Mouse (Mus musculus): ENCODE results near the gene Olfr1054. TPM values are rescaled to one million over a fixed set of nuclear protein-coding genes. Genes with fewer than 3 reads are reported as not detected.

Gene Olfr1054
- polyA plus RNA-seq (2012): not detected in 2 replicates

- TF ChIP-seq GATA1 (IDR thresholded peaks at IDR 0.05; ENCODE audit: low read length): no peak
Observed at GRCm38 (mm10) chr2:86335333-86335732, at the start of gene Olfr1054. TSS of gene Olfr1054 (minus strand) at chr2:86335433.

DNA sequence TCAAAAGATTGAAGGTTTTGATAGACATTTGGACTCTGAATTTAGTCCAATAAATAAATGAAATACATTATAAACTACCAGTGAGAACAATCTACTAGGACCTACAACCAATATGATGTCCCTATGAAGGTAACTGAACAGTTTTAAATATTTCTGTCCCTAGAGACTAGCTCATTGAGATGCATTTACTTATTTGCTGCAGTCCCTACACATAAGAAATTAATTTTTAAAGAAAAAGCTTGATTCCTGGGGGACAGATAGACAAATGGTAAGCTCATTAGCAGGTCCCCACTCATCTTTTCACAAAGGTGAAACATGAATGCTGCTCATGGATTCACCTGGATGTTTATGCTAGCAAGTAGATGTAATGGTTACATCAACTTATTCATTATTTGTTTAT lies 43.1 kb upstream of the Olfr1054 start, which contains the start of gene Olfr1057:
Olfr1057 (minus strand) TSS at position 101 of the 400 bp plus-strand sequence.
- no peak for TF ChIP-seq GATA1 (IDR thresholded peaks at IDR 0.05; ENCODE audit: low read length)

DNA sequence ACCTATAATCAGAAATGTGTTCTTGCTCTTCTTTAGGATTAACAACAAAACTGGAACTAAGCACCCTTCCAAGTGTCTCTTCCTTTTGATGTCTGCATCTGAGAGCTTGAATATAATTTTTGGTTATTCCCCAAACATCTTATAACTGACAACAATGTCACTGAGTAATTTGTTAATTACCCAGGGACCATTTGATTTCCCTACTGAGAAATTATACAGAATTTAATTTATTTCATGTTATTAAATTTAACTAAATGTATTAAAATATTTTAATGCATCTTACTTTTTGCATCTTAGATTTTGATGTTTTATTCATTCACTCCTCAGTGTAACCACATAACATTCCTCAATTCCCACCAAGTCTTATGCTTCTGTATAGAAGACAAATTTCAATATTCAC lies 27.1 kb upstream of the Olfr1054 start, which contains the start of gene Olfr1056:
Olfr1056 (minus strand) TSS at position 101 of the 400 bp plus-strand sequence.
- no peak for TF ChIP-seq GATA1 (IDR thresholded peaks at IDR 0.05; ENCODE audit: low read length)

DNA sequence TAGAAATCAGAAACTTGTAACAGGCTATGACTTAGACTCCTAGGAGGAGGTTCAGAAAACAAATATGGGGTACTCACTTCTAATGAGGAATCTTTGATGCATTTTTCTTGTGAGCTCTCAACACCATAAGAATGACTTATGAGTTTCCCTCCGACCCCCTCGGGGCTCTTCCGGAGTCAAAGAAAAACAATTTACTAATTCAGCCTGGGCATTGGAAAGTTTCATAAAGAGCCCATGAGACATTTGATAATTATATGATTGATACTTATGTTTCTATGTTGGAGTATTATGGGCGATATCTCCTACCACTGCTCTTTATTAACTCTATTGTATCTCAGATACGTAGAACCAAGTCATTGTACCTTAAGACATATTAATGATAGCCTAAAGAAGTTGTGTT lies 15.0 kb upstream of the Olfr1054 start, which contains the start of gene Olfr1055:
Olfr1055 (minus strand) TSS at position 101 of the 400 bp plus-strand sequence.
- TF ChIP-seq GATA1 (IDR thresholded peaks at IDR 0.05; ENCODE audit: low read length): no peak

DNA sequence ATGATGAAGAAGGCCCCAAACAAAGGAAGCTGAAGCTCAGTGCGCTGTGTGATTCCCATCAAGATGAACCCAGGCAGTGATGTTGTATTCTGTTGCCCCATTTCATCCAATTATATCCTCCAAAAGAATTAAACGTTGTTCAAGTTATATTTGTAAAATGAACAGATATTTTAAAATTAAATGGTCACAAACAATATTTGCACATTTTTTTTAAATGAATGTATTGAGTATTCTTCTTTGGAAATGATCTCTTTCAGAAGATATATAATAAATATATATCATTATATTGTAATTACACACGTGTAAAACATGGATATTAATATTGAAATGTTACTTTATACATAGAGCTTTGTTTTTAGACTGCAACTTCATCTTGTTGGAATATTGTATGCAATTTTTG lies 20.0 kb downstream of the Olfr1054 start, which contains the start of gene Olfr1053:
Olfr1053 (minus strand) TSS at position 101 of the 400 bp plus-strand sequence.
- TF ChIP-seq GATA1 (IDR thresholded peaks at IDR 0.05; ENCODE audit: low read length): no peak

DNA sequence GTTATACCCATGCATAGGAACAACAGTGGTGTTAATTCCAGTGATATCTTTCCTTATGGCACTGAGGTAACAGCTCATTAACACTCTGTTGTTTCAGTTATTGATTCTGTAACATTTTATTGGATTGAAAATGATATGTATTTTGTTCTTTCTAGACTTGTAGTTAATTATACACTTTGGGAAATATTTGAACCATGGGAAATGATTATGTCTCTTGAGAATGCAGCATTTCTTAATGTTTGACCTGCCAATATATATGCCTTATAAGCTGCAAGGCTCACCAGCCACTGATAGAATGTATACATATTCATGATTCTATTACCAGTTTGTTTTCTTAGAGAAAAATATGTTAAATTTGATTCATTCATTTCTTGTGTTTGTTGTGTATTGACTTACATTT lies 43.1 kb downstream of the Olfr1054 start, which contains the start of gene Olfr1052:
Olfr1052 (plus strand) TSS at position 301 of the 400 bp plus-strand sequence.
- TF ChIP-seq GATA1 (IDR thresholded peaks at IDR 0.05; ENCODE audit: low read length): no peak

Other genes starting within 250 kb of the Olfr1054 start
- gene Olfr1037, start 248.0 kb downstream of the Olfr1054 start, polyA plus RNA-seq (2012): not detected in 2 replicates
- not detected in 2 replicates for gene Olfr1039, start 199.5 kb downstream of the Olfr1054 start, polyA plus RNA-seq (2012)
- gene Olfr1040, start 188.7 kb downstream of the Olfr1054 start, polyA plus RNA-seq (2012): not detected in 2 replicates
- gene Olfr1042, start 173.6 kb downstream of the Olfr1054 start, polyA plus RNA-seq (2012): not detected in 2 replicates
- gene Olfr1043, start 167.9 kb downstream of the Olfr1054 start, polyA plus RNA-seq (2012): not detected in 2 replicates
- not detected in 2 replicates for gene Olfr1044, start 157.6 kb downstream of the Olfr1054 start, polyA plus RNA-seq (2012)
- gene Olfr52, start 149.8 kb downstream of the Olfr1054 start, polyA plus RNA-seq (2012): not detected in 2 replicates
- gene Olfr1045, start 132.4 kb downstream of the Olfr1054 start, polyA plus RNA-seq (2012): not detected in 2 replicates
- not detected in 2 replicates for gene Olfr1046, start 116.1 kb downstream of the Olfr1054 start, polyA plus RNA-seq (2012)
- gene Olfr1047, start 104.0 kb downstream of the Olfr1054 start, polyA plus RNA-seq (2012): not detected in 2 replicates
- not detected in 2 replicates for gene Olfr1048, start 95.1 kb downstream of the Olfr1054 start, polyA plus RNA-seq (2012)
- not detected in 2 replicates for gene Olfr1049, start 77.1 kb downstream of the Olfr1054 start, polyA plus RNA-seq (2012)
- gene Olfr1051, start 56.3 kb downstream of the Olfr1054 start, polyA plus RNA-seq (2012): not detected in 2 replicates
- gene Olfr1052, start 43.0 kb downstream of the Olfr1054 start, polyA plus RNA-seq (2012): not detected in 2 replicates
- not detected in 2 replicates for gene Olfr1053, start 20.1 kb downstream of the Olfr1054 start, polyA plus RNA-seq (2012)
- gene Olfr1055, start 14.9 kb upstream of the Olfr1054 start, polyA plus RNA-seq (2012): not detected in 2 replicates
- not detected in 2 replicates for gene Olfr1056, start 27.0 kb upstream of the Olfr1054 start, polyA plus RNA-seq (2012)
- gene Olfr1057, start 43.0 kb upstream of the Olfr1054 start, polyA plus RNA-seq (2012): not detected in 2 replicates
- gene Olfr1058, start 53.1 kb upstream of the Olfr1054 start, polyA plus RNA-seq (2012): not detected in 2 replicates
- gene Olfr1061, start 78.6 kb upstream of the Olfr1054 start, polyA plus RNA-seq (2012): not detected in 2 replicates
- not detected in 2 replicates for gene Olfr1062, start 91.3 kb upstream of the Olfr1054 start, polyA plus RNA-seq (2012)
- gene Olfr1065, start 115.2 kb upstream of the Olfr1054 start, polyA plus RNA-seq (2012): not detected in 2 replicates
- not detected in 2 replicates for gene Olfr1066, start 120.8 kb upstream of the Olfr1054 start, polyA plus RNA-seq (2012)
- gene Olfr228, start 152.0 kb upstream of the Olfr1054 start, polyA plus RNA-seq (2012): not detected in 2 replicates
- gene Olfr1076, start 173.0 kb upstream of the Olfr1054 start, polyA plus RNA-seq (2012): not detected in 2 replicates
- gene Olfr1079, start 207.0 kb upstream of the Olfr1054 start, polyA plus RNA-seq (2012): not detected in 2 replicates
- gene Olfr1080, start 222.8 kb upstream of the Olfr1054 start, polyA plus RNA-seq (2012): not detected in 2 replicates

Measured in G1E-ER4 (cell line).